Mouse (Mus musculus): ENCODE data around the gene Pdzrn3. TPM values are rescaled to one million over a fixed set of nuclear protein-coding genes. Genes with fewer than 3 reads are reported as not detected.

Pdzrn3 gene
- total RNA-seq, 2 experiments from 2014 or later: 7.1 to 8.4 TPM

DNA sequence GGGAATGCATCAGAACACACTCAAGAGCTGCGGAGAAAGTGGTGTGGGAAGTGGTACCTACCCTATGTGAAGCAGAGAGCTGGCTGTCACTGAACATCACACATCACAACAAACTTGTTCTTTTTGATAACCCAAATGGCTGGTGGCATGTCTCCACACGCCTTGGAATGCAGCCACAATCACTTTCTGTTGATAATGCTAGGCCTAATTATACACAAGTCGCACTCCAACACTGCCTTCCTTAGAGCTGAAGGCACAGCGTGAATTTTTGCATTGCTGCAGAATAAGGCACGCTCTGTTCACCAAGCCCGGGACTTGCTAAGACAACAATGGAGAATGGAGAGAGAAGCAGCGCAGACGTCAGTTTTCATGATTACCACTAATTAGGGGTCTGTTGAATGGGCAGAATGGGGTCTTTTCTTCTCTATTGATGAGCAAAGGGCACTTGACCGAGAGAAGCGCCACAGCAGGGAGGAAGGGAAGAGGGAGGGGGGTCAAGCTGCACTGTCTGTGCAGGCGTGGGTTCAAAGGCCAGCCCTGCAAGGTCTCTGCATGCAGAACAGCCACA, 69.6 kb downstream of the Pdzrn3 start:
- H3K27ac ChIP-seq: no peak overlapping the region
- TF ChIP-seq CTCF (conservative IDR thresholded peaks at IDR 0.05): no peak
- DNase-seq (ENCODE audit: low spot score in 2 of 2): peak; percentile 59 to 67
- H3K4me3 ChIP-seq: no peak overlapping the region

DNA sequence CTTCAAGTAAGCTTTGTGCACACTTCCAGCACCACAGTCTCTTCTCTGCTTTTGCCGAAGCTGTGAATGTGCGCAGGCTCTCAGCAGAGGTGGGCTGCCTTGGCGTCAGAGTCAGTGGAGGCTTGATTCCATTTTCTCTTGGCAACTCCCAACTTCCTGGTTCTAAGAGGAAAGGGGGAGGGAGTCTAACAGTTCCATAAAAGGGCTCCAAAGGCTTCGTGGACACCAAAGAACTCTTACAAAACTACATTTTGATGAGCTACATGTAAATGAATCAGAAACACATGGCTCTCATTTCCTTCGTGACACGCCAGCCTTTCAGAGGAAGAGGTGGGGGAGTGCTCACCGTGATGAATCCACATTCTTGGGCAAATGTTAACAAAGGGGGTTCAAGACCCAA, 70.9 kb downstream of the Pdzrn3 start:
- no peak overlapping the region for H3K4me3 ChIP-seq
- no peak for TF ChIP-seq CTCF (conservative IDR thresholded peaks at IDR 0.05)
- H3K27ac ChIP-seq: no peak overlapping the region
- no peak for DNase-seq (ENCODE audit: low spot score in 2 of 2)

DNA sequence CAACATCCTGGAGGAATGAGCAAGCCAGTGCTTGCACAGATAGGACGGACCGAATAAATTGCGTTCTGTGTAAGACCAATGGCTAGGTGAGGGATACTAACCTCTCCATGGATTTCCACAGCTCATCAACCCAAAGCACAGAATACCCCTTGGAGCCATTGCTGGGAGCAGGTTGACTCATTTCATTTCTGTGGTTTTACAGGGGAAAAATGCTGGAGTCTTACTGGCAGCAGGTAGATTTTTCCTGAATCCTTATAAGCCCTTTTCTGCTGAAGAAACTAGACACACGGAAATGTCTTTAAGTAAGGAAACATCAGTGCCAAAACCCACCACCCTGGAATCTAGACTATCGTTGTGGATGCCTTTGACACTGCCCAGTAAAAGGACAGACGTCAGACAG, 72.2 kb downstream of the Pdzrn3 start:
- DNase-seq (ENCODE audit: low spot score in 2 of 2): no peak
- Histone ChIP-seq H3K27ac (no peak overlapping the region), H3K4me3 (no peak overlapping the region)
- TF ChIP-seq CTCF (conservative IDR thresholded peaks at IDR 0.05): no peak

DNA sequence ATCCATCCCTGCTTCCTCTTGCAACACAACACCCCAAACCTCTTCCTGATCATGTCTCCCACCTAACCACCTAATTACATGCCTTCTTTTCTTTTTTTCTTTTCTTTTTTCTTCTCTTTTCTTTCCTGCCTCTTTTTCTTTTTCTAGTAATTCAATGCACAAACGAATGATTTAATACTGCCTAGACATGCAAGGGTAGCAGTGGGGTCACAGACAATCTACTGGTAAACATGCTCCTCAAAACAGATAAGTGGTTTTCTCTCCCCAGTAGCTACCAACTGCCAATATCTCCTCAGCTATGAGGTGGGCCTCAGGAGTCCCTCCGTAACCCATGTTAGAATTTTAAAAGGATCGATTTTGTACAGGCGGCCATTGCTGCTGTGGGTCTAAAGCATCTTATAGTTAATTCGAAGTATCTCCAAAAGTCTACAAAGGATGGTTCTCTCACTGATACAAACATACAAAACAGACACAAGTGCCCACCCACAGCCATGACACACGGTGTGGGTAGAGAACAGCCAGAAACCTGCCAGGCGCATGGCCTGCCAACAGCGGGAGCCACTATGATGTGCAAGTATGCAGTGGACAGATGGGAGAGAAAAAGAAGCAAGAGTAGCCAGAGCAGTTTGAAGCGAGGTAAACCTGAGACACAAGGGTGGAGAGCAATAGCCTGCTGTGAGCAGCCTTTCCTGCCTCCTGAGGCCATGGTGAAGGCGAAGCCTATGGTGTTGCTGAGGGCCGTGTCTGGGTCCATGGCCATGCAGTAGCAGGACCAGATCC, 73.5 kb downstream of the Pdzrn3 start:
- TF ChIP-seq CTCF (conservative IDR thresholded peaks at IDR 0.05): no peak
- DNase-seq (ENCODE audit: low spot score in 2 of 2): no peak
- Histone ChIP-seq H3K27ac (no peak overlapping the region), H3K4me3 (no peak overlapping the region)

DNA sequence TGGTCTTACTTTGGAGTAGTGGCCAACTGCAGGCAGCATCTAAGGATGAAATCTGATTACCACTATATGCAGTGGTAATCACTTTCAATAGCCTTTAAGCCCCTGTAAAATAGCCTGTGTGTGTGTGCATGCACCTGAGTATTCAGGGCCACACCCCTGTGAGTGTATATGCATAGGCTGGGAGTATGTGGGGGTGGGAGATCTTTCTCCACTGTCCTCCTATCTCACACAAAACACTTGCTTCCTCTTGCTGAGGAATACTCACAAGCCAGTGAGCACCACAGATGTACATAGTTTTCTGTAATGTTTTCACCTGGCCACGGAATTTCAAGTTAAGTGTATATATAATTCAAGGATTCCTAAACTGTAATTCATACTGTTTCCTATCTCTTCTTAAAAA, 74.2 kb downstream of the Pdzrn3 start:
- H3K4me3 ChIP-seq: no peak overlapping the region
- H3K27ac ChIP-seq: no peak overlapping the region
- DNase-seq (ENCODE audit: low spot score in 2 of 2): no peak
- TF ChIP-seq CTCF (conservative IDR thresholded peaks at IDR 0.05): no peak

DNA sequence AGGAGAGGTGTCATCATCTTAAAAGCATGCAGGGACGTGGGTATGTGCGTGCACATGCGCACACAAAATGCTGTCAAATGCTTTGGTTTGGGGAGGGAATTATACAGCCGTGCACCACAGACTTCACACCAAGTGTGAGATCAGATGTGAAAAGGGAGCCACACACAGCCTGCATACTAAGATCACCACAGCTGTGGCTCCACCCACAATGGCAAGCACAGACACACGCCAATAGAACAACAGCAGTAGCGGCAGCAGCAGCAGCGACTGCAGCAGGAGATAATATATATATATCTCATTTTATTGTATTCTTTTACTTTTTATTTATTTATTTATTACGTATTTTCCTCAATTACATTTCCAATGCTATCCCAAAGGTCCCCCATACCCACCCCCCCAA, 76.5 kb downstream of the Pdzrn3 start:
- H3K27ac ChIP-seq: no peak overlapping the region
- H3K4me3 ChIP-seq: no peak overlapping the region
- no peak for TF ChIP-seq CTCF (conservative IDR thresholded peaks at IDR 0.05)
- DNase-seq (ENCODE audit: low spot score in 2 of 2): no peak

DNA sequence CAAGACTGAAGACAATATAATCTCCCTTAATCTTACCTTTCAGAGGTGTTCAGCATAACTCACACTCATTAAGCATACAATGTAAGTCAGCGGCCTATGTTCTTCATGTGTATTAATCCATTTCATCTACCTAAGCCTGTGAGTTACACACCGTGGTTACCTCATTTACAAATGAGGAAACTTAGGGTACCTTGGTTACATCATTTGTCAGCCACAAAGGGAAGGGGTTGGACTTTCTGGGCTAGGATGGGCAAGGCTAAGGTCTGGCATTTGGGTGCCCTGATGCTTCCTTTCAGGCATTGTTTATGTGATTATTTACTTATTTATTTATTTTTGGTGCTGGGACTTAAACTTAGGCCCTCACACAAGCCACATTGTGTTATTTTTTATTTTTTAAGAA, 78.3 kb downstream of the Pdzrn3 start:
- Histone ChIP-seq H3K4me3 (no peak overlapping the region), H3K27ac (no peak overlapping the region)
- TF ChIP-seq CTCF (conservative IDR thresholded peaks at IDR 0.05): no peak
- DNase-seq (ENCODE audit: low spot score in 2 of 2): no peak

DNA sequence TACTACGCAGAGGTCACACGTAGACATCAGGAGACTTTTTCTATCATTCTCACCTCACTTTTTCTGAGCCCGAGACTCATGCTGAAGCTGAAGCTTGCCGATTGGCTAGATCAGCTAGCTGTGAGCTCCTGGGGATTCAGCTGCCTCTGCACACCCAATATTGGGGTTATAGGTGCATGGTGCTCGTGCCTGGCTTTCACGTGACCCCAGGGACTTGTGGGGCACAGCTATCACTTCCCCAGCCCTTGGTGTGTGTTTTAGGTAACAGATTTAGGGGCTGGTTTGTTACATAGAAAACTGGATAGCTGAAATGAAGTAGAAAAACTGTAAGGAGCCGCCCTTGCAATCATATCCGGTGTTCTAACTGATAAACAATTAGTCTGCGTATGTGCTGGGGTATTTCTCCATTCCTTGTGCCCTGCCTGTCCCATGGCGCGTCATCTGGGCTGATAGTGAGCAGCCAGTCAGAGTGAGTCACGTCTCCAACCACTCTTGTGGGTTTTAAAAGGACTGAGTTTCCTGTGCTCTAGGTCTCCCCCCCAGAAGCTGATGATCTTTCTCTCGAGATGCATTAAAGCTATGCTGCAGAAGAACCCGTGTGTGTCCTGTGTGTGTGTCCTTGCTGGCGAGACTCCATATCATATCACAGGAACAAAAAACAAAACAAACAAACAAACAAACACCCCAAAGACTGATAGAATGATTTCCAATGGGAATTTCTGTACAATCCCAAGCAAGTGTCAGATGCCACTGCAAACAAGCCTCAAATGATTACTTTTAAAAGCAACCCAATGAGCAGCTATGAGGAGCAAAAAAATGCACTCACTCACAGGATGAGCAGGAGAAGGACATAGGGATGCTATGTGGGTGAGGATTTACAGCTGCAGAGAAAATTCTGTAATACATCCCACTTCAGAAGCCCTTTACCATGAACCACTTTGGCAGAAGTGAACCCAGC, 79.9 kb downstream of the Pdzrn3 start:
- no peak overlapping the region for H3K4me3 ChIP-seq
- no peak for DNase-seq (ENCODE audit: low spot score in 2 of 2)
- no peak overlapping the region for H3K27ac ChIP-seq
- no peak for TF ChIP-seq CTCF (conservative IDR thresholded peaks at IDR 0.05)

DNA sequence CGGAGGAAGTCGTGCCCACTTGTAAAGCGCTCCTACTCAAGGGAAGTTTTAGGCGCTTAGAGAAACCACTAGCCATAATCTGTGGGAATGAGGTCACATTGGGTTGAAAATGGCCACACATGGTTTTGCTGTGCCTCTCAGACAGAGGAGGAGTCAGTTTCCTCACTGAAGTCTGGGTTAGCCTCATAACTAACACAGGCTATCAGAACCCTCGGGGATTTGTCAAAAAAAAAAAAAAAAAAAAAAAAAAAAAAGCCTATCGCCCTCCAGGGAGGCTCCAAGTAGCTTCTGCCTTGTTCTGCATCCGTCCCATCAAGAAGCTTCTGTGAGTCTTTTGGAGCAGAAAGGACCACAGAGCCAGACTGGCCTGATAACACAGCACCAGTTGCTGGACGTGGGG, 80.7 kb downstream of the Pdzrn3 start:
- DNase-seq (ENCODE audit: low spot score in 2 of 2): no peak
- H3K27ac ChIP-seq: no peak overlapping the region
- no peak for TF ChIP-seq CTCF (conservative IDR thresholded peaks at IDR 0.05)
- no peak overlapping the region for H3K4me3 ChIP-seq

DNA sequence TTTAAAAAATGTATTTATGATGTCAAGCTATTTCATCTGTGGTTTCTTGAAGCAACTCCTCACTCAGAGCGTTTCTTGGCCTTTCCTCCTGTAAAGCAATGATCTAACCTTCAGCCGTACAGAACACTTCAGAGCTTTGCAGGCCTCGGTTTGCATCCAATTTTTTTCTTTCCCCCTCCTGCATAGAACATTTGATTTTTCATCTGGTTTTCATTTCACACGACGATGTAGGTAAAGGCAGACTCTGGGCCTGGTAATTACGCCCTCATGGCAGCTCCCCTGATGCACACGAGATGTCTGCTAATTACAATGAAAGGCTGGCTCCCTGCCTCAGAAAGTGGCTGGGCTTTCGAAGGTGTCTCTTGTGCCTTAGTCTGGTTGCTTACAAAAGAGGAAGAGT, 81.4 kb downstream of the Pdzrn3 start:
- DNase-seq (ENCODE audit: low spot score in 2 of 2): no peak
- Histone ChIP-seq H3K4me3 (no peak overlapping the region), H3K27ac (no peak overlapping the region)
- no peak for TF ChIP-seq CTCF (conservative IDR thresholded peaks at IDR 0.05)

DNA sequence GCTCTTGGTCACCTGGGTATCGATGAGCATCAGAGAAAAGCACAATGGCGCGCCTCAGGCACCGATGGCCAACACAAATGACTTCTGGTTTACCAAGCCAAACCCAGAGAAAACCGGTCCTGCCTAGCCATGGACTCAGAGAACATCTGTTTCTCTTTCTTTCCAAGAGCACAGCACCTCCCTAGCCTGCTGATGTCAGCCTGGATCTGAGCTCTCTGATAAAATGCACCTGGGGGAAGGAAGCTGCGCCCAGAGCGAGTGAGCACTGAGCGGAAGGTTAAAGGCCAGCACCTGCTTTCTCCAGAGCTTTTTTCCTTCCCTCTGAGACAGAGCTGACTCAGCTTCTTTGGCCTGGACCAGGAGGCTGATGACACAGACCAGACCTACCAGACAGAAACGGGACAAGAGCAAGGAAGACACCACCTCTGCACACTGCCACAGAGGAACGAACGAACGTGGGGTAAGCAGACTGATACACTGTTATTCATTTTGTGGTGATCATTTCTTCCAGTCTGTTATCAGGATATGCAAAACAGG, 84.6 kb downstream of the Pdzrn3 start:
- H3K4me3 ChIP-seq: no peak overlapping the region
- no peak for DNase-seq (ENCODE audit: low spot score in 2 of 2)
- TF ChIP-seq CTCF (conservative IDR thresholded peaks at IDR 0.05): no peak
- no peak overlapping the region for H3K27ac ChIP-seq

DNA sequence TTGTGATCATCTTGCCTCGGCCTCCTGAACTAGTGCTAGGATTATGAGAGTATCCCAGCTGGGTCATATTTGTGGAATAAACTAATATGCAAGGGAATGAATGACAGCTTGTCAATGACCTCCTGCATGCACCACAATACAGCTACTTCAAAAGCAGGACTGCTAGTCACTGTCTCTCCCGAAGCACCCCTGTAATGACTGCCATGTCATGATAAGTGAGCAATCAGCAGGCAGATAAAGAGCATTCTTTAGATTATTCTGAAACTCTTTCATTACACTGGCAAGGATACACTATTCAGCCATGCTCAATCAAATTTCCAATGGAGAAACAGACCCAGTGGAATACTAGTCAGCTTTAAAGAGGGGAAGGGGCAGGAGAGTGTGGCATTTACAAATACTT, 85.8 kb downstream of the Pdzrn3 start:
- no peak for TF ChIP-seq CTCF (conservative IDR thresholded peaks at IDR 0.05)
- DNase-seq (ENCODE audit: low spot score in 2 of 2): no peak
- Histone ChIP-seq H3K27ac (no peak overlapping the region), H3K4me3 (no peak overlapping the region)

DNA sequence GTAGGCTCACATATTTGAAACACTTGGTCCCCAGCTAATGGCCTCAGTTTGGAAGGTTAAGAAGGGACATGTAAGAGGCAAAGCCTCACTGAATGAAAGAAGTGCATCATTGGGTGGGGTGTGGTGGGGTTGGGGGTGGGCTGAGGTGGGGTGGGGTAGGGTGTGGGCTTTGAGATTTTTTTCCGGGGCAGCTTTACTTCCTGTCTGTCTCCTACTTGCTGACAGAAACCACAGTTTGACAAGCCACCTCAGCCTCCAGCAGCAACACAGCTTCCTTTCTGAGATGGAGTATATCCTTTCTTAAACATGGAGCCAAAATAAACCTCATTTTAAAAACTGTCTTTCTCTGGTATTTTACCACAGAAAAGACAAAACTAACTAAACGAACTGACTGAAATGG, 87.5 kb downstream of the Pdzrn3 start:
- no peak for DNase-seq (ENCODE audit: low spot score in 2 of 2)
- Histone ChIP-seq H3K4me3 (no peak overlapping the region), H3K27ac (no peak overlapping the region)
- TF ChIP-seq CTCF (conservative IDR thresholded peaks at IDR 0.05): no peak
